Mouse (Mus musculus) megakaryocyte, embryonic 14.5 days (primary cell): Measurements from ENCODE around the gene Hsh2d.

ENCODE experiments used
- FLI1 ChIP-seq: IDR thresholded peaks from 2 replicates; pipeline ENCODE4 v1.6.1; 2012; ENCODE audit warnings: low read length, inconsistent platforms, mixed read lengths
- GATA1 ChIP-seq: IDR thresholded peaks from 3 replicates; pipeline ENCODE4 v1.6.1; 2012; ENCODE audit warnings: mixed read lengths, low read length, inconsistent platforms, borderline replicate concordance

DNA sequence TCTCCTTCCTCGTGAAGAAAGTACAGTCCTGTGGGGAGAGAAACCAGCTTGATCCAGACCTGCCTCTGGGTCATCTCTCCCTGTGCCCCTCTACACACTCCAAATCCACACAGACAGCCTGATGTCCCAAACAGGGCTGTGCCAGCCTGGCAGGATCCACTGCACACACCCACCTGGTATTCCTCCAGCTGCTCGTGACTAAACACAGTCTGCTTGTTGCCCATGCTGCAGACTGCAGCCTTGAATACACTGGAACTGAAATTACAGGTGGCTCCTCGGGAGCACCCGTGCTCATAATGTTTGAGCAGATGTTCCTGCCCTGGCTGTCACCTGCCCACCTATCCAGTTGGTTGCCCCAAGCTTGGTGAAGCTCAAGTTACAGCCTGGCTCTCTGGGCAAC lies 23.3 kb downstream of the Hsh2d start, which contains the start of gene Cib3:
- TF ChIP-seq FLI1 (no peak), GATA1 (no peak)
